Mouse (Mus musculus): ENCODE data around the gene Prkce.

Prkce gene

DNA sequence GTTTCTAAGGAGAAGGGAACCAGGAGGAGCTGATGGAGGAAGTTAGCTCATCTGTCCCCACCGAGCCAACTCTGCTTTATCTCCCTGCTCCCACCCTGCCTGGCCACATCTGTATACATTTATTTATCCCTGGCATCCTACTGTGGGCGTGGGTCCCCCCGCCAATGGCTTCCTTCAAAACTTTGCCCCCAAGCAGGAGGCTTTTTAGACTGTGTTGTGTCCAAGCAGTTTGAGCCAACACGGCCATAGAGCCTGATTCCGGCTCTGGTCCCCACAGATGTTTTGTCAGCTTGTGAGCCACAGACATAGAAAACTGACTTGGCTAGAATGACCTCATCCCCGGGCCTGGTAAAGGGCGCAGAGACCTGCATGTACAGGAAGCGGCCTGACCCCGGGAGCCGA lies 89.1 kb downstream of the Prkce start:
- DNase-seq (ENCODE audit: low spot score in 2 of 2) = no peak

DNA sequence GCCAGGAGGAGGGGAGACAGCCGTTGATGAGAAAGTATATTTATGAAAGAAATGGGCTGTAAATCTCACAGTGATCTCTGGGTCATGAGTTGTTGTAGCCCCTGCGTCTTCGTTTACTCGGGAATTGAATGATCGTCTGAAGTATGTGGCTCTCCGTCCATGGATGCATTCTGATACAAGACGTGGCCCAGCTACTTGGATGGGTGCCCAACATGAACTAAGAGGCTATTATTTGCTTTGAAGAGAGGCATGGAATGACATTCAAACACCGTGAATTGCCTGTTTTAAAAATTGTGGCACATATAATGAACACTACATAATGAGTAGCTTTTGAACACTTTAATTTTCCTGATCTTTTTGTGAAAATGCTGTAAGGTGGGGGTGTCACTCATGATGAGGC lies 93.5 kb downstream of the Prkce start:
- DNase-seq (ENCODE audit: low spot score in 2 of 2) = no peak

DNA sequence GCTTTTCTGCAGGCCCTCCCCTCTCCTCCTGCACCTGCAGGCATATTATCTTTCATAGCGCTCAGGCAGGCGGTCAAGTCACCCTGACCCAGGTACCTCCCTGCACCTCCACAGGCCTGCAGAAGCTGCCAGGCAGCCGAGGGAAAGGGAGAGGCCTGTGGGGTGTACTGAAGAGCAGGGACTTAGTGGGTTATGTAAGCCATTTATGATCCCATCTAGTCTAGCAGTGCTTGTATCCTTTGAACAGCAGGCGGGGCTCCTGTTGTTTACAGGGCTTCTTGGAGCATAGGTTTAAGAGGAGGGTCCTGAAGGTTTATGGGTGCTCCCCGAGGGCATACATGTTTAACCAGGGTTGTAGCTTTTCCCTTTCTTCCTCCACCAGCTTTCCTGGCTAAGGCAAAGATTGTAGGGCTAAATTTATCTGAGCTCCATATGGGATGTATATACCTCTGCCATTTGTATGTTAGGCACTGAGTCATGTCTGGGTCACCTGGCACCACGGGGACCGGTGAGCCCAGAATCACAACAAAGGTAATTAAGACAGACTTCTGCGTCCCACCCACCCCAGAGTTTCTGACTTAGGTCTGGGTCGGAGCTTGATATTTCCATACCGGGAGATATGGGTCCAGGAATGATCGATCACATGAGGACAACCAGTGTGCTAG lies 96.5 kb downstream of the Prkce start:
- no peak for DNase-seq (ENCODE audit: low spot score in 2 of 2)

DNA sequence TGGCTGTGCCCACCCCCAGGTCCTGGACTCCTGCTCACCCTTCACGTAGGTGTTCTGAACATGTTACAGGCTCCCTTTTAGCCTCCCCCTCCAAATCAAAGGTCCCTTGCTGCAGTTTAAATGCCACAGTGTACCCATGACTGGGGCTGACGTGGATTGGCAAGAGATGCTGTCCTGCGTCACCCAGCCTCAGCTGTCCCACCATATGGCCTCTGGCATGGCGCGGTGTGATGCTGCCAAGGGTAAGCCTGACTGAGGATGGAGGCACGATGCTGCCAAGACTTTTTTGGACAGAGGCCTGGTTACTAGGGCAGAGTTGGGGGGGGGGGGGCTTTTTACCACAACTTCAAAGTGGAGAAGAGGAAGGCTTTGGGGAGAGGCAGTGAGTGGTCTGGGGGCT lies 98.5 kb downstream of the Prkce start:
- no peak for DNase-seq (ENCODE audit: low spot score in 2 of 2)

DNA sequence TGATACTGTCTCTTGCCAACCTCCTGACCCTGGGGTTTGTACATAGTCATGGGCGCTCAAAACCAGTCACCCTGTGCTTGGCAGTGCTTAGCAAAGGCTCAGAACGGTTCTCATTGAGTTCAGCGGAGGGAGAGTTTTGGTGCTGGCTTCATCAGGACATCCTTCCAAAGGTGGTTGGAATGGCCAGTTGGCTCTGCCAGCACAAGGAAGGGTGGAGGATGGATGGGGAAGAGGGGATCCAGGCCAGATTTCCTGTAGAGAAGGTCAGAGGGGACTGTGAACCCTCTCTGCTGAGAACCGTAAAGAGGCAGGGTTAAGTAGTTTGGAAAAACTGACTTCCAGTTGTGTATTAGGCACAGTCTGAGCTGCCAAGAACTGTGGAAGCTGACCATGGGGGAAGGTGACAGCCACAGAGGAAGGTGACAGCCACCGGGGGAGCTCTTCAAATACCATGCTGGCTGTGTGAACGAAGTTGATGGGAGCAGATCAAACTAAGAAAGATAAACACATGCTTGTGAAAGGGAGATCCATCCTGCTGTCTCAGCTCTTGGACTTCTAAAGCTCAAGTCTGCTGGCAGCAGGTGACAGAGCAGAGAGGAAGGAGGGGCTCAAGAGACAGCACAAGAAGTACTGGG lies 99.7 kb downstream of the Prkce start:
- DNase-seq (ENCODE audit: low spot score in 2 of 2) = no peak

DNA sequence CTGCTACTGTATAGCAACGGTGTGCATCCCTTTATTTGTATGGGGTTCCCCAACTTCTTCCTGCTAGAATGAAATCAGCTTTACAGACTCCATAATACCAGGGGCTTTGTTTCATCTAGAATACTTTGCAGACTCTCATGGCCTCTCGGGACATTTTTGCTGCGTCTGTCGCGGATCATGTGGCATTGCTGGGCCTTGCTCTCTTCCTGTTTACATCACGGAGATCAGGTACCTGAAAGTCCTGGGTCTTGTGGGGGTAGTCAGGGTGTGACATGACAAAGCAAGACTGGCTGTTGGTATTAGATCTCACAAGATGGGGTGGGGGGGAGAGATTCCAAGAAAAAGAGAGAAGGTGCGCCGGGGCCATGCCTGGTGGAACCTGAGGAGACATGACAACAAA lies 102.1 kb downstream of the Prkce start:
- DNase-seq (ENCODE audit: low spot score in 2 of 2) = no peak

DNA sequence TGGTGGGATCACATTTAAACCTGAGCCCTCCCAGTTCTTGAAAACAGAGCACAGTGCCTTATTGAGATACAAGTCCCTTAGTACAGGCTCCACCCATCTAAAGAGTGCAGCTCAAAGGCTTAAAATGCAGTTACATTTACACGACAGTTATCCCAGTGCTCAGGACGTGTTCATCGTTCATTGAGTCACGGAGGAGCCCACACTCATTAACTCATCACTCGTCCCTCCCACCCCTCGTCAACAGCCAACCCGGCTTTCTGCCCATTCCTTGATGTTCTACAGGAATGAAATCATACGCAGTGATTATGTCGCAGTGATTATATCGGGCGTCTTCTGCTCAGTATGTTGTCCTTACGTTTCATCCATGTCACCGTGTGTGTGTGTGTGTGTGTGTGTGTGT lies 102.9 kb downstream of the Prkce start:
- no peak for DNase-seq (ENCODE audit: low spot score in 2 of 2)

DNA sequence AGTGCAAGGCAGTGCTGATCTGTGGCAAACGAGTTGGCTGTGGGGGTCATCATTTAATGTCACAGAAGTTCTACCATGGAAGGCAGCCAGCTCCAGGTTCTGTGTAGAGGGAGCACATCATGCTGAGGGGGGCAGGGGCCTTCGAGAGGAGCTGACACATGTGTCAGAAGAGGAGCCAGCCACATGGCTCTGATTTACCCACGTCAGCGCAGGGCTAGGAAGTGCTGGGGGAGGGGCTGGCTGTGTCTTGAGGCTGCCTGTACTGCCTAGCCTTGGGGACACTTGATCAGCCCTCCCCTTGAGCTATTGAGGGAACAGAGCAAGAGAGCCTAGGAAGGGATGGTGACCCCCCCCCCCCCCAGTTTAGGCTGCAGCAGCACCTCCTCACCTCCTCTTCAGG lies 103.7 kb downstream of the Prkce start:
- DNase-seq (ENCODE audit: low spot score in 2 of 2) = no peak

DNA sequence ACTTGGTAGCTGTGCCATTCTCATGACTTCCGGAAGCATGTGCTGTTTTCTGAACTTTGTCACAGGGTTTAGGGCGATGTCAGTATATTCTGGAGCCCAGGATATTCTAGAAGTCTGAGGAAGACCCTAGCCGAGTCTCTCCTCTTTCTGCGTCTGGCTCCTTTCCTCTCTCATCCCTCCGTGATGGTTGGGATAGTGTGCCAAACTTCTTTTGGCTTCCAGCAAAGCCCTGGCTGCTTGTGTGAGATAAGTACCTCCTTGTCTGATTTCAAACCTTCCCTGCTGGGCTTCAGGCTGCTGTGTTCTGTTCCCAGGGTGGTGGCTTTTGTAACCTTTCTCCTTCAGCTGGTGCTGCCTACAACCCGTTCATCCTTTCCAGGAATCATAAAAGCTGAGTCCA lies 105.4 kb downstream of the Prkce start:
- no peak for DNase-seq (ENCODE audit: low spot score in 2 of 2)

DNA sequence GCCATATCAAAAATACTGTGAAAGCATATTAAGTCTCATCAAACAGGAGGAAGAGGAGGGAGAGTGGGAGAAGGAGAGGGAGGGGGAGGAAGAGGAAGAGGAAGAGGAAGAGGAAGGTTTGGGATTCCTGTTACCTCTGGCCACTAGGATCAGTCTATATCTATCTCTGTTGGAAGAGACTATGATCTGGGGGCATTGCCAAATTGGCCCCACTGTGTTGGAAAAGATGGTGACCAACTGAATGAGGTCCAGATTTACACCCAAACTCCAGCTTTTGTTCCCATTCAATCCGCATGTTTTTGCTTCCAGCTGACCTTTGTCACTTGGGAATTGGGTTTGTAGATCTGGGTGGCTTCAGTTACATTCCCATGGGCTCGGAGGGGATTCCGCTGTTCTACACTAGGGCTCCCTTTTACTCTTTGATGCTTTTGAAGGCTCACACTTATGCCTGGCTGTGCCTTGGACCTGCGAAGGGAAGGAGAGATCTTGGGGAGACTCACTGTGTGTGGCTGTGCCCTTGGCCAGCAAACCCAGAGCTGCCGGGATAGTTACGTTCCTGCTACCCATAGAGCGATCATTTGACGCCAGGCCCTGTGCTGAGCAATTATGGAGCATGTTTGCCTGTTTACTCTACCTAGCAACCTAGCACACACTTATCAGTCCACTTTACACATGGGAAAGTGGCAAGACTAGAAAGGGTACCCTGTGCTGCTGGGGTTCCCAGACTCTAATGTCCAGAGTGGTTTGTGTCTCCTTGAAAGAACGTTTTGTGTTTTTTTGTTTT lies 106.2 kb downstream of the Prkce start:
- no peak for DNase-seq (ENCODE audit: low spot score in 2 of 2)

DNA sequence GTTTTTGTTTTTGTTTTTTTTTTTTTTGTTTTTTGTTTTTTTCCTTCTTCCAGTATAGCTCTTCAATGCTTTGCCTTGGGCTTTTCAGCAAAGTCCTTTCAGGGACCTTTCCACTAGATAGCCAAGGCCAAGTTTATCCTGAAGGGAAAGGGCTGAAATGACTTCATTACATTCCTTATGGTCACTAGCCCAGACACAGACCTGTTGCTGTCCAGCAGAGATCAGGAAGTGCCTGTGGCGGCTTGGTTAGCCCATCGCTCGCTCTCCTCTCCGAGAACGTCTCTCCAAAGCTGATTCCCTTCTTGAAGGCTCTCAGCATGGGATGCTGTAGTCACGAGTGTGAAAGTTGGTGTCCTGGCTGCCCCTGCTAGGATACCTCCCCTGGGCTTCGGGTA lies 106.8 kb downstream of the Prkce start:
- no peak for DNase-seq (ENCODE audit: low spot score in 2 of 2)

DNA sequence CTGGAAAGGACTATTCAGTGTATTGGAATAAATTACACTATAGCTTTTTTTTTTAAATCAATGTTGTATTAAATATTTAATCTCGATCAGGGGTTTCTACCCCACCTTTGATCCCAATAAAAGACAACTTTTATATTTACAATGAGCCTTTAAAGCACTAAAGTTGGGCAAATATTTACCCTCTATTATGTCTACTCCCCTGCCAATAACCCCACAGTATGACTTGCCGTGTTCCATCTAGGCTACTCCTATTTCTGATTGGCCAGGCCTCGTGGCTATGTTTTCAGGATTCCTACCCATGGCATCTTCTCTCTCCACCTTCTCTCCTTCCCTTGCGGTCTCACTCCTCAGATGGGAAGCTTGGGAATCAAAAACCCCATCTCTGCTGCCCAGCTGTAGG lies 108.8 kb downstream of the Prkce start:
- DNase-seq (ENCODE audit: low spot score in 2 of 2) = no peak

DNA sequence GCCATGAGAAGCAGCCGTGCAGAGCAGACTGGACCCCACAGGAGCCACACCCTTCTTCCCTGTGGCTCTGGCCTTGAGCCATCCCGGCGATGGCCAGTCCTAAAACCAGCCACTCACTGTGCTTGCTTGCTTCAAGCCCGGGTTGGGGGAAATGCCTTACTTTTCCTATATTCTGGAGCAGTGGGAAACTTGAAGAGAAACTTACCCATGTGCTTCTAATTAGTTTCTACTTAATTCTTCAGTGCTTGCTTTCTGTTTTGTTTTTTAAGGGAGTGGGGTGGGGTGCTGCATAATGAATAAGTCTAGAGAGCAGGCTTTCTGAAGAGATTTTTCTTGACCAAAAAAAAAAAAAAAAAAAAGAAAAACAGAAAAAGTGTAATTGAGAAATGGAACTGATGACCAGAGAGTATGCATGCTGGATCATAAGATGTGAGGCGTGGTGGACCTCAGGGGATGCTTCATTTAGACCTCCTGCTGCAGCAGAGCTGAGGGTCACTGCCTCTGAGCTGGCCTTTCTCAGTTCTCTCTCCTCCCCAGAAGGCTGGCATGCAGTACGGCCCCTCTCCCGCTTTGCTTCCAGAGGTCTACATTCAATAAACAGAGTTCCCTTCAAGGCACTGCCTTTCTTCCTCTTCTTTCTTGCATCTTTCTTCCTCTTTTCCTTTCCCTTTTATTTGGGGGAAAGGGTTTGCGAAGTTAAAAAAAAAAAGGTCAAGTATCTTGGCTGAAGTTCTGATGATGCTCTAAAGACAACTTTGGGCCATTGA lies 109.6 kb downstream of the Prkce start:
- no peak for DNase-seq (ENCODE audit: low spot score in 2 of 2)

DNA sequence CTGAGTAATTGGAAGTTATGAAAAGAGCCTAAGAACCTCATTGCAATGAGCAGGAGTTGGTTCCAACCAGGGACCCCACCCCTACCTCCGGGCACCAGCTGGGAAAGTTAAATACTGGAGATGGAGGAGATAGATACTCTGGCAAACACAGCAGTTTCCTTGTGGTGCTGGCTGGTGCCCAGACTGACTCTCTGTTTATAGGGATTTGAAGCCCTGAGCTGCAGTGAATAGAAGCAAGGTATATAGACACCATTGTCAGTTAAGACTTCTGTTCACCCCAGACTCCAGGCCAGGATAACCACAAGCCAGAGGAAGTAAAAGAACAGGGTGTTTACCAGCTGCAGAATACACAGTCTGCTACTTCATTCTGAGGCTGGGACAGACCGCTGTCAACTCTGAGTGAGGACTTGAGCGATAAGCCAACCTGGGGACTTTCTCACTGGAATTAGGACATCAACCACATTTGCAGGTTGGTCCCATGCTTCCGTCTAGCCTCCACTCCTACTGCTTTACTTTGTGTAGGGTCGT lies 110.5 kb downstream of the Prkce start:
- no peak for DNase-seq (ENCODE audit: low spot score in 2 of 2)

DNA sequence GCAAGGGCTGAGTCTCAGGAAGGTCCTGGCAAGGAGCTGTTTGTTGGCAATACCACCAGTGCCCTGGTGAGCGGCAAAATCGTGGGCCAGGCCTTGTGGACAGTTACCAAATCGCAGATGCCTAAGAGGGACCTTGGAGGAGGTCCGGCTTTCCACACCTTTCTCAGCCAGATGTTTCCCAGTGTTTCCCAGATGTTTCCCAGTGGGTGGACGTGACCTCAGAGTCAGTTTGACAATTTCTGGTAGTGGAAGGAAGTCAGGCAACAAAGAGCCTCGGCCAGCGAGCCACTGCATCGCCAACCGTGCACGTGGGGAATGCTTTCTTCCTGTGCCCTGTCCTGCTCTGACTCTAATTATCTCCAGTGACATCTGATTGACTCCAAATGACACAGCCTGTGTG lies 112.2 kb downstream of the Prkce start:
- no peak for DNase-seq (ENCODE audit: low spot score in 2 of 2)

DNA sequence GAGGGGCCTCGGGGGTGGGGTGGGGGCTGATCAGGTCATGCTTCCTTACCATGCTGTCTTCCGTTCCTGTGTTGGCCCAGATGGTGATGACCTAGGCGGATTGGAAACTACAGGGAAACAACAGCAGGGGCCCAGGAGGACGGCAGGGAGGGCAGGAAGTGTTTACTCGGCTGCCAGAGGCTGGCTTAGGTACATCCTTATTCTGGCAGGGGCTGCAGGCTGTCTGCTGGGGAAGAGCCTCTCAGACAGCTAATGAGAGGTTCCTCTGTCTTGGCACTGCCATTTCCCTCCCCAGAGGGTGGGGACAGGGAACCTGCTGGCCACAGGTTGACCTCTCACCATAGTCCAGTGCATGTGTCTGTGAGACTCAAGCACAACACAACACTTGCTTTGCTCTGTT lies 116.2 kb downstream of the Prkce start:
- DNase-seq (ENCODE audit: low spot score in 2 of 2) = no peak

DNA sequence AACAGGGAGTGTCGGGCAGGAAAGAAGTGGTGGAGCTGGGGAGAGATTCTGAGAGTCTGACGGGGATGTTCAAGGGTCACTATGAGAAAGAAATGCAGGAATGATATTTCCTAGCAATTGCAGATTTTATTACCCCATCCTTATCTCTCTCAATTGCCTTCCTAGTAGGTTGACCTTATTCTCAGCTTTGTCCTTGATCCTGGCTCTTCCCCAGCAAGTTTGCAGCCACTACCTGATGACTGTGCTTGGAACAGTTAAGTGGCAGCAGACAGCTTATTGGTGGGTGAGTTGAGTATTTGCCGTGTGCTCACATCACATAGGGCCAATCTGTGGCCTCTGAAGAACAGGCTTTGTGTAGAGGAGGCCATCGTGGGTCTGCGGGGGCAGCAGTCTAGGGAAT lies 117.5 kb downstream of the Prkce start:
- DNase-seq (ENCODE audit: low spot score in 2 of 2) = no peak

DNA sequence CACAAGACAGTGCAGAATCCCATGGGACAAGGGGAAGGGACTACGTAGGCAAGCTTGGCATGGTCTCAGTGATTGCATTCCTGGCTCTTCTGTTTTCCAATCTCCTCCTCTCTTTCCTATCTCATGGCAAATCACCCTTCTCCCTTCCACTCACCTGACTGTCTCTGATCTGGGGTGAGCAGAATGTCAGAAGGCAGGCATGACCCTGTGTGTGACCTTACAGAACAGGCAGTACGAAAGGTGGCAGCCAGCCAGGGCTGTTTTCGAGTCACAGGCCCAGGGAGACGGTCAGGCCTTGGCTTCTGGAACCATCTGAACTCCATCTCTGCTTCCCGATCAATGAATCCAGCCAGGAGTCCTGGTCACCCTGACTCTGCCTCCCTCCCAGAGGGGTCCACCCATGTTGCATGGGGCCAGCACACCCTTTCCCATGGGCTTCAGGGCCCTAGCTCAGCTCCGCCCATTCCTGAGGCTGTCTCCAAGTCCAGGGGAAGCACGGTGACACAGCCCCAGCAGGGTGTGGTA lies 119.2 kb downstream of the Prkce start:
- peak in 1 of 2 experiments; percentile 35 for DNase-seq (ENCODE audit: low spot score in 2 of 2)

DNA sequence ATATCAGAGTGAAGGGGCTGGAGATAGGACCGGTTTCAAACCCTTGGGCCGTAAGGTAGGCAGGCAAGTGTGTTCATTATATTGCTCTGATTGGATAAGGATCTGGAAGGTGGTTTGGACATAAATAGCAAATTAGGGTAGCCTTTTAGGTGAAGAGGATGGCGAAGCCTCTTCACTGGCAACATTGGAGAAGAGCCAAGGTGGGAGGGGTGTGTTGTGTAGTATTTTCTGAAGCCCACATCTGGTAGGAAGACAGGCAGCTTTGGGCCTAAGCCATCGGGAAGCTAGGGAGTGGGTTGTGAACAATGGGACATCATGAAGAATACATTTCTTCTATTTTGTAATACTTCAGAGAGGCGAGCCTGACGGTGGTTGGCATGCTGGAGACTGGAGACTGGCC lies 125.1 kb downstream of the Prkce start:
- DNase-seq (ENCODE audit: low spot score in 2 of 2) = no peak

DNA sequence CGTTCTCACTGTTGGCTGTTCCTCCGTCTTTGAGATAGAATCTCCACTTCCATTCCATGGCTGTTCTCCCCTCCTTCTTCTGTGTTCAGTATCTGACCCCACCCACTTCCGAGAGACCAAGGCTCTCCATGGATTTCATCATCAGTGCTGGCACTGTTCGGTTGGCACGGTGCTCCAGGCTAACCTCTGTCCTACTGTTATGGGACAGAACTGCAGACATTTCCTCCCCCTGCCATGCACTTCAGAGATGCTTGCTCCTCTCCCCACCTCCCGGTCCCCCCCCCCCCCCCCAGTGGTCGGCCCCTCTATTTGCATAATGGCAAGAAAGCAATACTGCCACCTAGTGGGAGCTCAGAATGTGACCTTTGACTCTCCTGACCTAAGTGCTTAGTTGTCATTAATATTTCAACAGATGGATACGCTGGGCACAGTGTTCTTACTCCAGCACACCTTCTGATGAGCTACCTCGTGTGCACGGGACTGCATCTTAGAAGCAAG lies 125.7 kb downstream of the Prkce start:
- DNase-seq (ENCODE audit: low spot score in 2 of 2) = peak; percentile 35 to 80

DNA sequence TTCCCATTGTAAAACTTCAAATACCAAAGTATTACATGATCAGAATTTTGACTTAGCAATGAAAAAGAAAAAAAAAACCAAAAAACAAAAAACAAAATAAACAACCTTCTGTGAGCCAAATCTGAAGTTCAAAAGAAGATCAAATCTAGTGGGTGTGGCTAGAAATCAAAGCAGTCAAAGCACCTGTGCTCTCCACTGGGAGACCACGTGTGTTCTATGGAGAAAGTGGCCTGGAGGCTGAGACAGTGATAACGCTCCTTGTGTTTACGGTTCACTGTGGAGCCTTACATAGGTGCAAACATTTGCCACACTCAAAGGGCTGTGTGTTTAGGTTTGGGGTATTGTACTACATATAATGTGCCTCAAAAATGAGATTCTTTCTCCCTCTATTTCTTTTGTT lies 132.0 kb downstream of the Prkce start:
- no peak for DNase-seq (ENCODE audit: low spot score in 2 of 2)
